Mouse (Mus musculus): ENCODE data around the gene Siae.

The Siae gene

DNA sequence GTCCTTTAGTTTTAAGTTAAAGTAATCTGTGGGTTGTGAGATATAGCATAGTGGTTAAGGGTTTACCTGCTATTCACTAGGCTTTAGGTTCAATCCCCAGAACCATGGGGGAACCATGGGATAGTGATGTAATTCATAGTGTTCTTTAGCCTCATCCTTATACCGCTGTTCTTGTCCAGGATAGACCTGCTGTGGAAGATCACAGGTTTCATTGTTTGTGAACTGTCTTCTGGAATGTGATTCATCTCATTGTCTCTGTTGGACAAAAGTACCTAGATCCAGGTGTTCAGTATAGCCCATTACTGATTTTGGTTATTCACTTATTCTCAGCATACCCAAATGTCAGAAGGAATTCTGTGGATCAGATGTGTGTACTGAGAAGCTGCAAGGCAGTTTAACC, 71.8 kb downstream of the Siae start:
- DNase-seq = no peak

DNA sequence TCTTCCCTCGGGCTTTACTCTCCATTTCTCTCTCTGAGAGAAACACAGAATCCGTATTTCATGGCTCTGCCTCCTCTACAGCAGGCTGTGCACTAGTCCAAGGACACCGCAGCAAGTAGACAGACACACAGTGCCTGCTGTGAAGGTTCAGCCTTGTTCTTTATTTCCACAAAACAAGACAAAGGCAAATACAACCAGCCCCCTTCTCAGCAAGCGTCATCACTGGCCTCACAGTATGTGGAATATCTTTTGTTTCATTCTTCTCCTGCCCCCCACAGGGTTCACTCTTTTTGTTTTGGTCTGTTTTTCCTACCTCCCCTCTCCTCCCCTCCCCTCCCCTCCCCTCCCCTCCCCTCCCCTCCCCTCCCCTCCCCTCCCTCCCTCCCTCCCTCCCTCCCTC, 73.1 kb downstream of the Siae start:
- no peak for DNase-seq

DNA sequence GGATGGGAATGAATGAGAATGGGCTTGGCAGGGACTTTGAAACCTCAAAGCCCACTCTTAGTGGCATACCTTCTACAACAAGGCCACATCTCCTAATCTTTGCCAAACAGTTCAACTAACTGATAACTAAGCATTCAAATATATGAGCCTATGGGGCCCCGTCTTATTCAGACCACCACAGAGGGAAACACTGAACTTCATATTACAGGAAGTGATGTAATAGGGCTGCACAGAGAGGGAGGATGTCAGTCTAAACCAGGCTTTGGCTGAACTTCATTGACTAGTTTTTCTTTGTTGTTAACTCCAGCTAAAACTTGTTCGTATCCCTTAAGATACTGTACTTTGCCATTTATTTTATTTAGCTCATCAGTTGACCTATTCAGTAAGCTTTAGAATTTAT, 74.4 kb downstream of the Siae start:
- no peak for DNase-seq

DNA sequence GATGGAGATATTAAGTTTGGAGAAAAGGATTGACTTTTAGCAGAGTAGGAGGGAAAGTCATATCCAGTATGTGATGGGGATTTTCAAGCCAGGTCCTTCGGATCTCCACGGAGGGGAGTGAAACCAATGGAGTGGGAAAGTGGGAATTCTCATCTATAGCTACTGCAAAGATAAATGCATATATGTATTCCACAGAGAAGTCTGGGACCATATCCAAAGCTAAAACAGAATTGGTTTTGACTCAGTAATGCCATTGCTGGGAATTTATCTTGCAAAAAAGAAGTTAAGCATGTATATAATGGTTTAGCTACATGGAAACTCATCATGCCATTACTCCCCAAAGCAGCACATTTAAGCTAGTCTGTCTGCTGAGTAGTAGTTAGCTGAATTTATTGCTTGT, 76.8 kb downstream of the Siae start:
- DNase-seq = no peak

DNA sequence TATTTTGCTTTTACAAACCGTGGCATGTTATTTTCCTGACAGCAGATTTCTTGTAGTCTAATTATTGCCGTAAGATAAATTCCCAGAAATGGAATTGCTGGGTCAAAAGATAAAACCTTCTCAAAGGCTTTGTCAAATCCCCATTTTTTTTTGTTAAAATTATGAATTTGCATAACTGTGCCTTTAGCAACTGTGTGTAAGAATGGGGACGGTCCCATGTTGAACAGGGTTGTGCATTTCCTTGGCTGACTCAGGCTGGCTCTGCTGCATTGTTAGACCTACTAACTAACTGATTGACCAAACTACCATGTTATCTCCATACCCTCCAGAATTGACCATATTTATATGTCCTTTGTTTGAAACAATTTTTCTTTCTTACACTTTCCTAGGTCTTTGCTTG, 78.8 kb downstream of the Siae start:
- no peak for DNase-seq

DNA sequence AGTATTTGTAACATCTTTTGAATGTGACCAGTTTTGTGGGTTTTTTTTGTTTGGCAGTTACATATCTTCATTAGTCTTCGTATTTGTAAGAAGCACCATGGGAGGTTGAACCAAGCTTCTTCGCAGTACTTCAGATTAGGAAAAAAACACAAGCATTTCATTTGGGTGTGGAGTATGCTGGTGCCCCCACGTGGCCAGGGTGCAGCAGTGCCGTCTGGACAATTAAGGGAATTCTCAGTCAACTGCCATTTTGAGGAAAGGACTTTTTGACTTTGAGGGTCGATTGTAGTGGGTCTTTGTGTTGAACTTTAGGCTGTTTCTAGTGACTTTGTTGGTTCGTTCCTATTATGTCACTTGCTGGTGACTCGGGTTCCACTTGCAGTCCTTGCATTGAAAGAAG, 80.8 kb downstream of the Siae start:
- peak; percentile 70 for DNase-seq

DNA sequence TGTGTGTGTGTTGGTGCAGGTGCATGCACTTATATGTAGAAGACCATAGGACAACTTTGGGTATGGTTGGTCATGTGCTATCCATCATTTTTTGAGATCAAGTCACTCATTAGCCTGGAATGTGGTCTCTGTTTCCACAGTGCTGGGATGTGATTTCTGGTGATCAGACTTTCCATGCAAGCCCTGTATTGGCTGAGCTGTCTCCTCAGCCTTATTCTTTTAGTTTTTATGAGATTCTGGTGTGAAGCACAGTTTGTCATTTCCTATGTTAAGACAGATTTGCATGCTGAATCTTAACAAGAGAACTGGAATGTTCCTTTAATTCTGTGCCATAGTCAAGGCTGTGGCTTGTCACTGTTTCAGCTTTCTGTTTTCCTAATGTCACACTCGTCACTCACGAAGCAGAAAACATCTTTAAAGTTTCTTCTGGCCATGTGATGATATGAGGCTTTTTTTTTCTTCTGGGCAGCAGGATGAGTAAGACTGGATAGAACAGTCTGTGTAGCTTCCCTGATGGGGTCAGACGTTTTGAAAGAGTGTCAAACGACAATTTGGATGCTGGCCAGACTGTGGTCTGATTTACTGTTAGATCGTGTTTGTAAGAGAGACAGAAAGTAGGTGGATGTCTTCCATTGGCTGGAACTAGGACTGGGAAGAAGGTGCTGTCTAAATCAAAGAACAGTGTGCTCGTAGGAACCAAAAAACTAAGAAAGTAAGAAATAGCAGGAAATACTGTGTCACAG, 81.5 kb downstream of the Siae start:
- DNase-seq = no peak

DNA sequence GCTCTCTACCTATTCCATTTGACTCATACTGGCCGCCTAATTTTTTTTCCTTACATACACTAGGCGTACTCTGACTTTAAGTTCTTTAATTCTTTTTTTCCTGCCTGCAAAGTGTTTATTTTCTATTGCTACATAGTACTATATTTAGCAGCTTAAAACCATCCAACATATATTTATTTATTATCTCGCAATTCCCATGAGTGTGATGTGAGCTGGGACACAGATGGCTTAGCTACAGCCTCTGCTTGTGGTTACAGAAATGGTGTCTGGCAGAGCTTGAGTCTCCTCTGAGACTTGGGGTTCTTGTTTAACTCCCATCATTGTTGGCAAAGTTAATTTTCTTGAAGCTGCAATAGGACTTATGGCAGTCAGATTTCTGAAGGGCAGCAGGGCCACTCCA, 83.2 kb downstream of the Siae start:
- DNase-seq = no peak

DNA sequence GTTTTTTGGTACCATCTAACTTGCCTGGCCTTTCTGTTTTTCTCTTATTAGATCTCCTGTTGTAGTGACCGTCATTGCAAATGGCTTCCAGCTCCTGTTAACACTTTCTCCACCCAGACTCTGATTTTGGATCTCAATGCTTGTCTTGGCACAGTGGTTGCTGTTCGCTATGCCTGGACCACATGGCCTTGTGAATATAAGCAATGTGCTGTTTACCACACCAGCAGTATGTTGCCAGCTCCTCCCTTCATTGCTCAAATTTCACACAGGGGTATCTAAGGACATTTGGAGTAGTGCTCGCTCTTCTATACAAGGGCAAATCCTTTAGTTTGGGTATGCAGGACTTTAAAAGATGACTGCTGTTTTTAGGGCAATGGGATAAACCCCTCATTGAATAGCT, 90.7 kb downstream of the Siae start:
- no peak for DNase-seq

DNA sequence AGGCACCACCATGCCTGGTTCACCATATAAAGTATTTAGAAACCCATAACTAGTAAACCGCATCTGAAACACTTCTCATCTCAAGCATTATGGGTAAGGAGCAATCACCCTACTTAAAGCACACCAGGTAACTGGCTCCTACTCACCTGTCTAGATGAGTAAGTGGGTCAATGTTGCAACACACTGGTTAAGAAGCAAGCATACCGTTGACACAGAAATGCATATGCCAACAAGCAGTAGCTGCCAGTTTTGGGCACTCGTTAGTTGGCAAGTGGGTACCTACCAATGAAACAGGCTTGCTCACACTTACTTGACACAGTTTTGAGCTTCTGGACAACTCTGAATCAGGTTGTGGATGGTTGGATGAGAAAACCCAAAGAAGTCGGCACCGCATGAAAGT, 95.1 kb downstream of the Siae start:
- DNase-seq = no peak

DNA sequence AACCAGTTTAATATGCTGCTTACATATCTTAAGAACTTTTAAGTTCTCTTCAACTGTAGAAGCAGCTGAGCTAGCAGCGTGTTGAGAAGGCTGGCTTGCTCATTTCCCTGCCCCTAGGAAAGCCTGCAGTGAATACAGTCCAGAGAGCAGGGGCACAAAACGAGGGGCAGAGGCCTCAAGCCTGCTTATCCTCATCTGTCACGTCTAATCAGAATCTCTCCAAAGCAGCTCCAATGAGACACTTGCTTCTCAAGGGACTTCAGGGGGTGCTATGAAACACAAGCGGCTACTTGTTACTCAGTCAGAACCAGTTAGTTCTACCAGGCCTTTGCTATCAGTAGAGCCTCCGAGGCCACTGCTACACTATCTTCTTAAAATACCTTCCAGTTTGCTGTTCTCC, 98.3 kb downstream of the Siae start:
- no peak for DNase-seq

DNA sequence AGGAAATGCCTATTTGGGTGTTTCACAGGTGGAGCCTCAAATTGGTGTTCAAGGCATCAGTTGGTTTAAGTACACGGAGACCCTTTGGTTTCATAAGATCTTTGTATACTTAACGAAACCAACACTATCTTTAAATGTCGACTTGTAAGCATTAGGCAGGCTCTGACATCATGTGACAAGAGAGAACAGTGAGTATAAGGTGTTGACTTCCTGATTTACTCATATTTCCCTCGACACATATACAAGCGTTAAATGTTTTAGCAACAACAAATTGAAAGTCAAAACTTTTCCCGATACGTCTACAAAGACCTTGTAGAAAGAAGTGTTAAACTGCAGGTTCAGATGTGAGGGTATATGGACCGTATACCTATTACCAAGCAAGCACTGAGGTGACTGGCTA, 100.5 kb downstream of the Siae start:
- DNase-seq = no peak

DNA sequence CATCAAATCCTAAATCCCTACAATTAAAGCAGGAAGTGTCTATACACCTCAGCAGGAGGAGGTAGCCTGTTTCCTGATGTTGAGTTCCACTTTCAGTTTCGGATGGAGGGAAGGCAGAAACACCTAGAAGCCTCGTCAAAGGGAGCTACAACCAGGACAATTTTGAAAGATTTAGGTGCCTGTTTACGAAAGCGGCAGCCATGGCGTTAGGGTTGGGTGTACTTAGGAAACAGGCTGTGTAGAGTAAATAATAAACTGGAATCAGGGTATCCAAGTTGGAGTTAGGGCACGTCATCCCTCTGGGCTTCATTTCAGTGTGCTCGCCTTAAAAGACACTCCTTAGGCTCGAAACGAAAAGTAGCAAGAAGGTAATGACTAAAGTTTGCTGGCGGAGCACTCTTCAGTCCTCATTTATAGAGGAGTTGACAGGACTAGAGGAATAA, 101.0 kb downstream of the Siae start:
- DNase-seq = no peak

DNA sequence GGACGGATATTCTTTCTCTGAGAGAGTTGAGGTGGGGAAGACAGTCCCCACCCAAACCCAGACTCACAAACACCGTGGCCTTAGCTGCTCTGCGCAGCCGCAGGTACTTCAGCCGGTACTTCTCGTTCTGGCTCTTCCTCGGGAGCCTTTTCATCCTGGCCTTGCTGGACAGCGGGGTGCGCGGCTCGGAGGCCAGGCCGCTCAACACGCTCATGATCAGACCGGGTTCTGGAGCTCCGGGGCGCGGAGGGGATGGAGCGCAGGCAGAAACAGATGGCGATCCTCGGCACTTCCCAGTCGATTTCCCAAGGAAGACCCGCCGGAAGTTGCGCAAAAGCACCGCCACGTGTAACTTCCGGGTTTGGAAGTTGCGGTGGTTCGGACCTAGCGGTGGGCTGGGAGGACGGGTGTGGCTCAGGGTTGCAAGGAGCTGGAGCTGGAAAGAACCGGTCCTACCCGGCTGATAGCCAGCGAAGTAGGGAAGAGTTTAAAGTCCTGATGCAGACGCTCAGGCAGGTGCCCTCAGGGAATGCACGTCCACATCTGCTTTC, 101.5 kb downstream of the Siae start, which contains the start of gene Tbrg1:
TSS of gene Tbrg1 (minus strand) at position 382 of the 551 bp plus-strand sequence.
- DNase-seq = peak; percentile 85

DNA sequence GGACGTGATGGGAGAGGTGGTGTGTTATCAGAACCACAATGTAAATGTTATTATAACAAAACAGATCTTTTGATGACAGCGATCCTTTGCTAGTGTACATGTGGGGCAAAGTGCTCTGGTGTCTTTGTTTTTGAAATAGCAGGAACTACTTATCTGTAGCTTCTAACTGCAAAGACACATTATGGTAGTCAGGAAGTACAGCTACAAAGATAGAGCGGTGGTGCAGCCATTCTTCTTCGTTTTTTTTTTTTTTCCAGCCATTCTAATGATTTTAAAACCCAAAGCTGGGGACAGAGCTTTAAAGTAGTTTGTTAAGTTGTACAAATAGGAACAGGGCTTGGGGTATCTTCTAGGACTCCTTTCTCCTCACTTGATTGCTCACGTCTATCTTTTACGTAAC, 103.9 kb downstream of the Siae start:
- no peak for DNase-seq

DNA sequence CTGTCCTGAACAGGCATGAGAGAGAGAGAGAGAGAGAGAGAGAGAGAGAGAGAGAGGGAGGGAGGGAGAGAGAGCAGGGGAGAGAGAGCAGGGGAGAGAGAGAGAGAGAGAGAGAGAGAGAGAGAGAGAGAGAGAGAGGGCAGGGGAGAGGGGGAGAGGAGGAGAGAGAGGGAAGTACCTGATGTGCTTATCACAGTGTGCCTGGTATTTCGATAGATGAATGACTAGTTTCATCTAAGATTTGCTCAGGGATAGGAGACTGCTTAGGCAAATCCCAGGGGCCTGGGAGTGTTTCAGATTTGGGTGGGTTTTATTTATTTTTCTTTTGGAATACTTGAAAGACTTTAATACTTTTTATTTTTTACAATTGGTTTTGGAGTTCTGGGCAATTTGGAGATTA, 107.7 kb downstream of the Siae start:
- DNase-seq = no peak

DNA sequence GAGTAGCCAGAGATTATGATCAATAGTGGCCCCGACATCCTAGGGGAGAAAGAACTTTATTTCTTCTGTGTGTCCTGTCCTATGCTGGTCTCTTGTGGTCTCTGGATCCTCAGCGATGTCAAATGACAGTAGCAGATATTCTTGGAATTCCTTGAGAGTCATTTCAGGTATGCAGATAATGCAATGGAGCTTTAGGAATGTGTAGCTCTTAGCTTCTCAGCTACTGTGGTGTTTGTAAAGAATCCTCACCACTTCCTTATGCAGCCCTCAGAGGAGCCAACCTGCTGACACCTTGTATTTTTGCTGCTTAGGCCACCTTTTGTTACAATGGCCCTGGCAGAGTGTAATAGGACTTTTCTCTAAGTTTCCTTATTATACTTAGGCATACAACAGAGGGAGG, 109.1 kb downstream of the Siae start:
- DNase-seq = no peak

DNA sequence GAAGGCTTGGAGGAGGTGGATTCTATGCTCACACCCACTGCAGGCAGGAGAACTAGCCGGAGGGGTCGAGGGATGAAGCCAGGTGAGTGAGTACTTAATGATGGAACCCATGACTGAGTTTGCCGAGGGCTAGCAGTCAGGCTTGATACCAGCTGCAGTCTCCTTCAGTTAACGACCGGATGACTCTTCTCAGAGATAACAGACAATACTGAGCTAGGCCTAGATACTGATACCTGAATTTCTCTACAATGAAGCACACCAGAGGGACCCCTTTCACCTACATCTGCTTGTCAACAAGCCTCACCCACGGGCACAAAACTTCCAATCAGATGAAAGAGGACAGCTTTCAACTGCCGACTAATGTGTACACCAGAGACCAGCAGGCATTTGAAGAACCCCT, 110.5 kb downstream of the Siae start:
- DNase-seq = no peak

DNA sequence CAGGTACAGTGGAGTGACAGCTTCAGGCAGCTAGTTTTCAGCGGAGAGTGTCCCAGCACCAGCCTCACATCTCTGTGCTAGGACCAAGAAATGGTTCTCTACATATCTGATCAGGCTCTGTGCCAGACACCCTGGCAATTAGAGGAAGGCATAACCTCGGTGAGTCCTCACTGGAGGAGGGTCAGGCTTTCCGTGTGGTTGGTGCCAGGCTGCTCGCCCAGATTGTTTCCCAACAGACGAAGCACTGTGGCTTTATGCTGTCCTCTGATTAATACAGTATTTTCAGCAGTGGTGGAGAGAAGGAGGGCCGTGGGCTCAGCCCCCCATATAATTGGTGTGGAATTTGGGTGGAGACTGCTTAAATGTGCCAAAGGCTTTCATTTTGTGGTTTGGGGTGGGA, 113.6 kb downstream of the Siae start, which contains the start of gene Panx3:
TSS of gene Panx3 (minus strand) at position 121 of the 400 bp plus-strand sequence.
- DNase-seq = no peak

DNA sequence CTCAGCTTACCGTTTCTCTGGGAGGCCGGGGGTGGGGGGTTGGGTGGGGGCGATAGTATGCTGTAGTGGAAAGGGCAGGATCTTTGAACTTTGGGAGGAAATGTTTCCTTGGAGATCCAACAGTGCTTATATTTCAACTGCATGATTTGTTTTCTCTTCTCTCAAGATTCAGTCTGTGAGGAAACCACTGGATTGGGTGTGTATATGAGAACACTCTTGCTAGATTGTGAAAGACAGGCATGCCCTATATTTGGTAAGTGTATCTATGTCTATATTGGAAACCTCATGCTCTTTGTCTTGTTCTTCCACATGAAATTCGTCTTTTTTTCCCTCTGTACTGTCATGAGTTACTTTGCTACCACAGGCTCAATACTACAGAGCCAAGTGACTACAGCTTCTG, 114.2 kb downstream of the Siae start:
- DNase-seq = no peak

DNA sequence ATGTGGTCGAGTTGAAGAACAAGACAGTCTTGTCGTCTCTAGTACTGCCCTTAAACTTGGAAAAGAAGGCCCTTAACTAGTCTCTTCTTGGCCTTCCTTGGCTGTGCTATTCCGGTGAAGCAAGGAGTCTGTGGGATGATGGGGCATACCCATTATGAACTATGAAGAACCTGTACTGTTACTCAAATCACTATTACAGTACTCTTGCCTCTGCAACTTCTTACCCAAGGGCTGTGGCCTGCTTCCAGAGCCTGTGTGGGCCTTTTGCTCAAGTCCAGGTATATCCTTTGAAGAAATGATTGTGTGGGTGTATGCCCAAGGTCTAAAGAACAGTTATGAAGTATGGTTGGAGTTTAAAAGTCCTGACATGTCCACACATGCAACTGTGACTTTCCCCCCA, 114.8 kb downstream of the Siae start:
- DNase-seq = no peak

DNA sequence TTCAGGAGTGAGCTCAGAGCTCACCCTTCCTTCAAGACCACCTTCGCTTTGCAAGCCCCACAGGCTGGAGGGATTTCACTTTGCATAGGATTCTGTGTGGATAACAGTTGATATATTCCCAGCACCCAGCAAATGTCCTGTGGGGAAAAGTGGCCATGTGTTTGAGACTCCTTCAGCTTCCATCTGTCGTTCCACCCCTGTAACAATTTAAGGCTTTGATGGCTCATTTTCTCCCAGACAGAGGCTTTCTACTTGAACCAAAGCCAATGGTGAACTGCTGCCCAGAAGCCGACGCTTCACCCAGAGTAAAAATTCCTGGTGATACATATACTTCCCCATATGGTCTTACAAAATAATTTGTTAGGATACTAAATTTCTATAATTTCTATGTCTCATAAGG, 119.8 kb downstream of the Siae start:
- DNase-seq = peak; percentile 72

DNA sequence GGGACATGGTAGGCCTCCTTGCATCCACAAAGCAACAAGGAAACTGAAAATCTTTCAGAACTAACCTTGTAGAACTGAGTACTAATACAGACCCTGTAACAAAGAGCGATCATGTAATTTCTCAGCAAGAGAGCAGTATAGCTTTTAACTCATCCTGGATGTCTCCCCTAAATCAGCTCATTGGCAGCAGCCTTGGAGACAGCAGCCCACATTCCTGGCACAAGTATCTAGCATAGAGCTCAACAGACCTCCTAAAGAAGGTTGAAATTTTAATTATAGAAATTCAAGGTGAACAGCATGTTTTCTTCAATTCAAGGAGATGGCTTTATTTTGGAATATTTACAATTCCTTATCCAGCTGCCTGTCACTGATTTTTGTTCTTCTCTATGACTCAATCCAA, 125.6 kb downstream of the Siae start:
- peak; percentile 57 for DNase-seq

DNA sequence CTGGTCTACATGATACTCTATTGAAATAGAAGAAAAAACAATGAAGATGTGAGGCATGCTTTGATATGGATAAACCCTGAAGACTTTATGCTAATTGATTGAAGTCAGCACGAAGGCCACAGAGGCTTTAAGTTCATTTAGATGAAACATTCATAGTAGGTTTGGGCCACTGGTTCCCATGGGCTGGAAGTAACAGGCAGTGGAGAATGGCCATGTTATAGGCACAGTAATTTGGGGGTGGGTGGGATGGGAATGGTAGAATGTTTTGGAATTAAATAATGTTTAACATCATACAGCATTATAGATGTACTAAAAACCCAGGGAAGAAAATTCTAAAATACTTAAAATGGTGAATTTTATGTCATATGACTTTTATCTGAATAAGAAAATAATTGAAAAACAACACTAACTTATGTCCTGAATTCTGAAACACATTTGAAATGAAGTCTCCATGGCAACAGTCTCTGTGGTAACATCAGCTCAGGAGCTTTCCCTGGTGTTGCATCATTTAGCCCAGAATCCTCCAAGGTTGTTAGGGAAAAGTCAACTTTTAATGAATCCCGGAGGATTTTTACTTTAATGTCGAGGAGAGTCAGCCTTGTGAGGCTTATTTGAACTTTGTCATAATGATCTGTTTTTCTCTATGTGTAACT, 131.9 kb downstream of the Siae start:
- DNase-seq = no peak

DNA sequence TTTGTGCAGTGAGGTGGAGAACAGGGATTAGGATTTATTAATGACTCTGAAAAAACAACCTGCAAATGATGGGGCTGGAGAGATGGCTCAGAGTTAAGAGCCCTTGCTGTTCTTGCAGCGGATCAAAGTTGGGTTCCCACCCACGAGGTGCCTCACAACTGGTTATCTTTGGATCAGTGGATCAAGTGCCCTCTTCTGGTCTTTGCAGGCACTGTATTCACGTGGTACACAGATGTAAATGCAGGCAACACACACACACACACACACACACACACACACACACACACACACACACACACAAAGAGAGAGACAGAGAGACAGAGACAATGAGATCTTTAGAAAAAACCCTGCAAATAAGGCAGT, 132.4 kb downstream of the Siae start:
- DNase-seq = no peak
